Mouse (Mus musculus) liver, postnatal 0 days (tissue): Measurements from ENCODE around the gene Itgb5. TPM values are rescaled to one million over a fixed set of nuclear protein-coding genes. Genes with fewer than 3 reads are reported as not detected.

Experiments
- ATAC-seq: fragments of 200-750 bp; cut with Nextera tagmentation; 2 replicates; pipeline ENCODE4 v1.8.0; 2017; ENCODE audit warnings: mild to moderate bottlenecking, moderate library complexity
- DNase-seq: peaks from one replicate; pipeline ENCODE4 v3.0.0-alpha.2; 2016
- H3K27ac ChIP-seq: fragments of 300-500 bp; sonication (generic); 2 replicates; pipeline ENCODE4 v1.5.1; 2014; ENCODE audit warnings: antibody characterized with exemption, moderate library complexity, mild to moderate bottlenecking, low read depth
- H3K27me3 ChIP-seq: fragments of 300-500 bp; sonication (generic); 2 replicates; pipeline ENCODE4 v1.6.1; 2014; ENCODE audit warnings: low read length, control low read depth, mixed read lengths; ENCODE audit not compliant: insufficient read depth
- H3K36me3 ChIP-seq: fragments of 300-500 bp; sonication (generic); replicated peaks from 2 replicates; pipeline ENCODE4 v1.6.1; 2014; ENCODE audit warnings: mild to moderate bottlenecking, control low read depth, low read length, moderate library complexity, mixed read lengths; ENCODE audit not compliant: insufficient read depth
- H3K4me1 ChIP-seq: fragments of 300-500 bp; sonication (generic); 2 replicates; pipeline ENCODE4 v1.6.1; 2014; ENCODE audit warnings: antibody characterized with exemption, mild to moderate bottlenecking, control low read depth; ENCODE audit not compliant: insufficient read depth
- H3K4me2 ChIP-seq: fragments of 300-500 bp; sonication (generic); 2 replicates; pipeline ENCODE4 v1.6.1; 2014; ENCODE audit warnings: low read depth, mild to moderate bottlenecking, low read length, moderate library complexity, mixed read lengths
- H3K4me3 ChIP-seq: fragments of 300-500 bp; sonication (generic); 2 replicates; pipeline ENCODE4 v1.5.1; 2014; ENCODE audit warnings: low read depth, low read length
- H3K9ac ChIP-seq: fragments of 300-500 bp; sonication (generic); replicated peaks from 2 replicates; pipeline ENCODE4 v1.6.1; 2014; ENCODE audit warnings: mild to moderate bottlenecking, moderate library complexity
- H3K9me3 ChIP-seq: fragments of 300-500 bp; sonication (generic); 2 replicates; pipeline ENCODE4 v1.6.1; 2016; ENCODE audit warnings: mild to moderate bottlenecking, control low read depth, low read length, mixed read lengths
- CTCF ChIP-seq: sonication (generic); IDR thresholded peaks from 2 replicates; pipeline ENCODE4 v1.5.1; 2016; ENCODE audit warnings: antibody characterized with exemption, low read depth
- EP300 ChIP-seq: IDR thresholded peaks from 2 replicates; pipeline ENCODE4 v1.6.1; 2016; ENCODE audit warnings: antibody characterized with exemption, low read depth, mild to moderate bottlenecking
- WGBS: fragments of 180-500 bp; shearing (Covaris S2); extraction: QIAGEN DNeasy Blood & Tissue Kit; methylation state at CpG from one replicate; pipeline ENCODE4 v1.1.7; 2014; ENCODE audit not compliant: insufficient replicate concordance; 5-methylcytosine and 5-hydroxymethylcytosine counted together
- polyA plus RNA-seq: library from polyadenylated mRNA; unstranded; fragments of >200 nt; fragmentation: Nextera tagmentation; extraction: Ambion mirVana; gene quantifications from 2 replicates; pipeline ENCODE4 v1.2.1, GENCODE M21; 2015

Itgb5 gene
- polyA plus RNA-seq, 1 experiment from 2014 or later, result 16.1 TPM

- H3K4me2 ChIP-seq, result no peak overlapping the region
- 49% methylated on average over 7 of the region's 7 CpGs for WGBS
- no peak overlapping the region for H3K9ac ChIP-seq
- no peak overlapping the region for H3K4me3 ChIP-seq
- H3K9me3 ChIP-seq, result no peaks in the 10 kb centered on the region
- peaks cover 12% of the 10 kb centered on the region for H3K4me1 ChIP-seq
- 0 out of 2 replicates have a peak overlapping the region, but pooled peaks have one; percentile 45 for H3K27ac ChIP-seq
- no peak for TF ChIP-seq EP300
- TF ChIP-seq CTCF, result no peak
- H3K27me3 ChIP-seq, result no peaks in the 10 kb centered on the region
- DNase-seq (no peak), ATAC-seq (peak; percentile 58)
- no peaks in the 10 kb centered on the region for H3K36me3 ChIP-seq
These were observed 42.6 kb upstream of the Itgb5 start for GRCm38 (mm10) chr16:33786657-33787390.

- WGBS, result 36% methylated on average over 10 of the region's 10 CpGs
- no peak within 1 kb of the TSS for H3K4me2 ChIP-seq
These were observed 35.3 kb upstream of the Itgb5 start, which contains the start of gene Muc13 for GRCm38 (mm10) chr16:33793846-33794791. Gene Muc13, plus strand, starts transcription at chr16:33794037.

GRCm38 (mm10) chr16:33795106-33795505 is 34.4 kb upstream of the Itgb5 start:
- no peak overlapping the region for H3K9ac ChIP-seq
- no peaks in the 10 kb centered on the region for H3K9me3 ChIP-seq
- H3K4me2 ChIP-seq, result no peak overlapping the region
- no peak for TF ChIP-seq EP300
- TF ChIP-seq CTCF, result no peak
- peaks cover 20% of the 10 kb centered on the region for H3K4me1 ChIP-seq
- ATAC-seq (no peak), DNase-seq (no peak)
- H3K27ac ChIP-seq, result no peak overlapping the region
- H3K27me3 ChIP-seq, result no peaks in the 10 kb centered on the region
- H3K36me3 ChIP-seq, result no peaks in the 10 kb centered on the region
- 42% methylated on average over 4 of the region's 4 CpGs for WGBS
- H3K4me3 ChIP-seq, result no peak overlapping the region

More at GRCm38 (mm10) chr16:33793846-33794791, 35.3 kb upstream of the Itgb5 start, which contains the start of gene Muc13:
- ATAC-seq (no peak), DNase-seq (no peak)
- TF ChIP-seq CTCF (no peak), EP300 (0 out of 2 replicates have a peak, but pooled peaks have one; percentile 11)
- Histone ChIP-seq H3K36me3 (no peaks in the 10 kb centered on the region), H3K4me3 (no peak within 1 kb of the TSS), H3K27ac (no peak within 1 kb of the TSS), H3K9ac (no peak within 1 kb of the TSS), H3K27me3 (no peaks in the 10 kb centered on the region), H3K4me1 (peaks cover 20% of the 10 kb centered on the region), H3K9me3 (no peaks in the 10 kb centered on the region)

- no peak for TF ChIP-seq CTCF
- no peak for TF ChIP-seq EP300
- no peak for DNase-seq
- Histone ChIP-seq H3K27ac (no peak overlapping the region), H3K4me2 (peak overlapping the region; percentile 0; the same call in 1 of the 2 replicates), H3K27me3 (no peaks in the 10 kb centered on the region), H3K36me3 (no peaks in the 10 kb centered on the region), H3K4me3 (no peak overlapping the region), H3K4me1 (peaks cover 20% of the 10 kb centered on the region), H3K9ac (no peak overlapping the region; the same call in 1 of the 2 replicates), H3K9me3 (no peaks in the 10 kb centered on the region)
- WGBS, result 25% methylated on average over 6 of the region's 6 CpGs
- ATAC-seq, result peak; percentile 23; the same call in 1 of the 2 replicates
These were observed 33.6 kb upstream of the Itgb5 start for GRCm38 (mm10) chr16:33795887-33796286.

GRCm38 (mm10) chr16:33796756-33797155 is 32.7 kb upstream of the Itgb5 start:
- H3K36me3 ChIP-seq, result no peaks in the 10 kb centered on the region
- no peak overlapping the region for H3K27ac ChIP-seq
- no peak for TF ChIP-seq CTCF
- no peak for TF ChIP-seq EP300
- WGBS, result 62% methylated on average over 3 of the region's 3 CpGs
- no peak overlapping the region for H3K4me2 ChIP-seq
- H3K9me3 ChIP-seq, result no peaks in the 10 kb centered on the region
- peaks cover 20% of the 10 kb centered on the region for H3K4me1 ChIP-seq
- H3K27me3 ChIP-seq, result no peaks in the 10 kb centered on the region
- H3K9ac ChIP-seq, result no peak overlapping the region
- no peak for DNase-seq
- H3K4me3 ChIP-seq, result no peak overlapping the region
- ATAC-seq, result no peak

- DNase-seq (peak; percentile 60), ATAC-seq (no peak)
- TF ChIP-seq EP300 (no peak), CTCF (peak; percentile 84)
- Histone ChIP-seq H3K4me1 (peaks cover 17% of the 10 kb centered on the region), H3K36me3 (no peaks in the 10 kb centered on the region), H3K27me3 (no peaks in the 10 kb centered on the region), H3K4me2 (no peak overlapping the region), H3K4me3 (no peak overlapping the region), H3K9me3 (no peaks in the 10 kb centered on the region), H3K27ac (no peak overlapping the region), H3K9ac (no peak overlapping the region)
- WGBS, result 38% methylated on average over 5 of the region's 5 CpGs
These were observed 31.6 kb upstream of the Itgb5 start for GRCm38 (mm10) chr16:33797860-33798259.
